Mouse (Mus musculus) intestine, embryonic 15.5 days (tissue): Measurements from ENCODE around the gene Kpna4. TPM values are rescaled to one million over a fixed set of nuclear protein-coding genes. Genes with fewer than 3 reads are reported as not detected.

Experiments
- ATAC-seq: fragments of 200-750 bp; cut with Nextera tagmentation; 2 replicates; pipeline ENCODE4 v1.8.0; 2017; ENCODE audit warnings: moderate TSS enrichment, moderate library complexity
- H3K27ac ChIP-seq: fragments of 300-500 bp; sonication (generic); 2 replicates; pipeline ENCODE4 v1.5.1; 2015; ENCODE audit warnings: mild to moderate bottlenecking, inconsistent platforms
- H3K27me3 ChIP-seq: fragments of 300-500 bp; sonication (generic); replicated peaks from 2 replicates; pipeline ENCODE4 v1.6.1; 2015; ENCODE audit warnings: inconsistent platforms
- H3K36me3 ChIP-seq: fragments of 300-500 bp; sonication (generic); 2 replicates; pipeline ENCODE4 v1.6.1; 2015; ENCODE audit warnings: inconsistent platforms
- H3K4me1 ChIP-seq: fragments of 300-500 bp; sonication (generic); replicated peaks from 2 replicates; pipeline ENCODE4 v1.6.1; 2015; ENCODE audit warnings: inconsistent platforms
- H3K4me2 ChIP-seq: fragments of 300-500 bp; sonication (generic); replicated peaks from 2 replicates; pipeline ENCODE4 v1.6.1; 2015; ENCODE audit warnings: mild to moderate bottlenecking, inconsistent platforms
- H3K4me3 ChIP-seq: fragments of 300-500 bp; sonication (generic); replicated peaks from 2 replicates; pipeline ENCODE4 v1.5.1; 2015; ENCODE audit warnings: inconsistent platforms
- H3K9ac ChIP-seq: fragments of 300-500 bp; sonication (generic); 2 replicates; pipeline ENCODE4 v1.6.1; 2015; ENCODE audit warnings: inconsistent platforms
- H3K9me3 ChIP-seq: fragments of 300-500 bp; sonication (generic); 2 replicates; pipeline ENCODE4 v1.6.1; 2016; ENCODE audit warnings: inconsistent platforms
- WGBS: fragments of 180-500 bp; shearing (Covaris S2); methylation state at CpG from one replicate; pipeline ENCODE4 v1.1.7; 2015; 5-methylcytosine and 5-hydroxymethylcytosine counted together
- polyA plus RNA-seq: library from polyadenylated mRNA; unstranded; fragments of >200 nt; fragmentation: Nextera tagmentation; extraction: Ambion mirVana; gene quantifications from 2 replicates; pipeline ENCODE4 v1.2.1, GENCODE M21; 2015

Kpna4 gene
- polyA plus RNA-seq, 1 experiment from 2014 or later = 29.5 TPM

DNA sequence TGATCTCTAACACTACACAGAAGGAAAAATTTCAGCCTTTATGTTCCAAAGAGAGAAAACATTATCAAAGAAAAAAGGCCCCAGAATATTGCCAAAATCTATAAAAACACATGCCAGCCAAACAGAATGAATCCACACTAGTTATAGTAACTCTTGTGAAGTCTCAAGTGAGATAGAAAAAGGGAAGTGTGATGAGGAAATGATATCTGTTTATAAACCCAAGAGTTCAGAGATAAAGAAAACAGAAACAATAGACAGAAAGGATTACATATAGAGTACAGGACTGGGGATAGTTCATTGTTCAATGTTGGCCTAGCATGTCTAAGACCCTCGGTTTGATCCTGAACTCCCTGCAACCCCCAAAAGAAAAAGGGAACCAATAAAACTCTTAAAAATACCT is 64.1 kb downstream of the Kpna4 start:
- 86% methylated on average over 1 of the region's 1 CpGs for WGBS
- ATAC-seq = no peak
- Histone ChIP-seq H3K36me3 (no peaks in the 10 kb centered on the region), H3K4me1 (no peaks in the 10 kb centered on the region), H3K27me3 (no peaks in the 10 kb centered on the region), H3K4me2 (no peak overlapping the region), H3K27ac (no peak overlapping the region), H3K9ac (no peak overlapping the region), H3K9me3 (no peaks in the 10 kb centered on the region), H3K4me3 (no peak overlapping the region)

DNA sequence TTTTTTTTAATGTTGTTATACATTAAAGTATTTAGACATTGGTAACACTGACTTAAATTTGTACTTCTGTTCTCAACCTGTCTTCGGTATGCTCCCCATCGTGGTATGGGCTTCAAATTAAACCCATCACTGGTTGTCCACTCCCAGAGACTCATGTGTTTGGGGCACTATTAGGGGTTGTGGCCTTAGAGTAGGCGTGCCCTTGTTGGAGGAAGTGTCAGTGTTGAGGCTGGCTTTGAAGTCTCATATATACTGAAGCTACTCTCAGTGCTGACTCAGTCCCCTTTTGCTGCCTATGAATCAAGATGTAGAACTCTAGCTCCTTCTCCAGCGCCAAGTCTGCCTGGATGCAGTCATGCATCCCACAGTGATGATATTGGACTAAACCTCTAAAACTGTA is 66.2 kb downstream of the Kpna4 start:
- Histone ChIP-seq H3K36me3 (no peaks in the 10 kb centered on the region), H3K9me3 (no peaks in the 10 kb centered on the region), H3K4me2 (no peak overlapping the region), H3K9ac (no peak overlapping the region), H3K27ac (no peak overlapping the region), H3K4me3 (no peak overlapping the region), H3K4me1 (no peaks in the 10 kb centered on the region), H3K27me3 (no peaks in the 10 kb centered on the region)
- WGBS = 93% methylated on average over 4 of the region's 4 CpGs
- no peak for ATAC-seq

DNA sequence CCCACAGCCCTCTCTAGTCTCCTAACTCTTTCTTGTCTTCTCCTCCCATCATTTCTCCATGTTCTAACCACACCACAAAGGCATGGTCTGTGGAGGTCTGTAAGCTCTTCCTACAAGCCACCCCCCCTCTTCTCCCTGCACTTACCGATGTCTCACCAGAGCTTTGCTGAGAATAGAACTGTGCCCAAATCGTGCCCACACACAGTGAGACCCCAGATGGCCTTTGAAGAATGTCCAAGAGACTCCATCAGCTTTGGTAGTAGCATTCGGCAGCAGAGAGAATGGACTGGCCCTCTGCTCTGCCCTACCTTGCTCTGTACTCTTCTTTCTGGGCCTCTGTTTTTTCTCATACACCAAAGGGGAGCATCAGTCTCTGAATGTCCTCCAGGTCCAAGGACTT is 71.0 kb downstream of the Kpna4 start:
- Histone ChIP-seq H3K4me1 (no peaks in the 10 kb centered on the region), H3K9ac (no peak overlapping the region), H3K4me3 (no peak overlapping the region), H3K4me2 (no peak overlapping the region), H3K9me3 (no peaks in the 10 kb centered on the region), H3K27ac (no peak overlapping the region), H3K27me3 (no peaks in the 10 kb centered on the region), H3K36me3 (no peaks in the 10 kb centered on the region)
- 94% methylated on average over 3 of the region's 3 CpGs for WGBS
- ATAC-seq = no peak

DNA sequence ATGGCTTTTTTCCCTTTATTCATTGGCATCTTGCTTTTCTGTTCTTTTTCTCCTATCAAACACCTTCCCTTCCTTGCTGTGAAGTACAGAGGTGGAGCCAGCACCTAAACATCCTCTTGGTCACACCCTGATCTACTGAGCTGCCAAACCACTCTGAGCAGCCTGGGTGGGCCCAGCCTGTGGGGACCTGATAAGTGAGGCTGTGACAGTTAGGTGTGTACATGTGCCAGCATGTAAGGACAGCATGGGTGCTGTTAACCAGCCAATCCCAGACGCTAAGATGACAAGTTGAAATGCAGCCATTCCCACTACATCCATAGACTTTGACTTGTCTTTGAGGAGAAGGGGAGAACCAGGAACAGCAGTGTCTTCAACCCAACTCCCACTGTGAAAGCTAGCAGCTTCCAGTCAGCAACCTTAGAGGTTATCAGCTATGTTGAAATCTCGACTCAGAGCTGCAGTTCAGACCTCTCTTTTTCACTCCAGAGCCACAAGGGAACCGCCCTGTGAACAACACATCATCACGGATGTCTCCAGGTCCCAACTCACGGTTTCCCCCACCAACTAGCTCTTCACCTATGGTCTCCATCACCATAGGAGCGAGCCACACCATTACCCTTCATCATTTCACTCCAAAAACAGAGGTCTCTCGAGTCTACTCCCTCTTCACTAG is 72.0 kb downstream of the Kpna4 start:
- no peaks in the 10 kb centered on the region for H3K36me3 ChIP-seq
- no peaks in the 10 kb centered on the region for H3K9me3 ChIP-seq
- WGBS = 82% methylated on average over 7 of the region's 7 CpGs
- ATAC-seq = peak; percentile 91
- no peaks in the 10 kb centered on the region for H3K27me3 ChIP-seq
- no peak overlapping the region for H3K27ac ChIP-seq
- H3K9ac ChIP-seq = no peak overlapping the region
- no peak overlapping the region for H3K4me2 ChIP-seq
- no peaks in the 10 kb centered on the region for H3K4me1 ChIP-seq
- no peak overlapping the region for H3K4me3 ChIP-seq

DNA sequence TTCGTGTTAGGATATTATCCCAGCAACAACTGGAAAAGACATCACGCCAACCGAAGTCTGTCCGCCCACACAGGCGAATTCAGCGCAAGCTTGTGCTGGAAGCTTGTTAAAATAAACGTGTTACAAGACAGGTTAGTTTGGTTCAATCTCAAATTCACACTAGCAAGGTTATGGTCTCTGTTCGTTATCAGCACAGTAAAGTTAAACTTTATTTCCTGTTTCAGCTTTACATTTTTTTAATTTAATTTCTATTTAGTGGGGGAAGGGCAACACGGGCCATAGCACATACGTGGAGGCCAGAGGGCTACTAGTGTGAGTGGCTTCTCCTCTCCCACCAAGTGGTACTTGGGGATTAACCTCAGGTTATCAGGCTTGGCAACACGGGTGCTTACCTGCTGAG is 75.0 kb downstream of the Kpna4 start:
- no peaks in the 10 kb centered on the region for H3K9me3 ChIP-seq
- H3K4me2 ChIP-seq = no peak overlapping the region
- H3K36me3 ChIP-seq = no peaks in the 10 kb centered on the region
- H3K27me3 ChIP-seq = no peaks in the 10 kb centered on the region
- H3K27ac ChIP-seq = no peak overlapping the region
- no peak overlapping the region for H3K9ac ChIP-seq
- 91% methylated on average over 11 of the region's 11 CpGs for WGBS
- no peak for ATAC-seq
- H3K4me1 ChIP-seq = no peaks in the 10 kb centered on the region
- H3K4me3 ChIP-seq = no peak overlapping the region

DNA sequence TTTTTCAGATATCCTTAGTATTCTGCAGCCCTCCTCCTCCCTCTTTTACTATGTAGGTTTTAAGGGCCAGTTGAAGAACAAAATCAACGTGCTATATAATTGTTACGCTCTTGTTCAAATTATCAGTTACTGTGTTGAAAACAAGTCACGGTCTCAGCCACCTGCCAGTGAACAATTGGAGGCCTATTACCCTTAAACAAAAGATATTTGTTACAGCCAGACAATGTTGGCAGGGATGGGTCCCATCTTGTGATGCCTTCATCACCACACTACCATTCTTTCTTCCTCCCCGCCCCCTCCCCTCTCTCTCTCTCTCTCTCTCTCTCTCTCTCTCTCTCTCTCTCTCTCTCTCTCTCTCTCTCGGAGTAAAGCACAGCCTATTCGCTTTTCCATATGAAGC is 77.9 kb downstream of the Kpna4 start:
- Histone ChIP-seq H3K36me3 (no peaks in the 10 kb centered on the region), H3K27ac (no peak overlapping the region), H3K9me3 (no peaks in the 10 kb centered on the region), H3K4me1 (no peaks in the 10 kb centered on the region; the same call in 1 of the 2 replicates), H3K4me2 (no peak overlapping the region), H3K4me3 (no peak overlapping the region), H3K27me3 (no peaks in the 10 kb centered on the region), H3K9ac (no peak overlapping the region)
- 87% methylated on average over 6 of the region's 6 CpGs for WGBS
- ATAC-seq = no peak

DNA sequence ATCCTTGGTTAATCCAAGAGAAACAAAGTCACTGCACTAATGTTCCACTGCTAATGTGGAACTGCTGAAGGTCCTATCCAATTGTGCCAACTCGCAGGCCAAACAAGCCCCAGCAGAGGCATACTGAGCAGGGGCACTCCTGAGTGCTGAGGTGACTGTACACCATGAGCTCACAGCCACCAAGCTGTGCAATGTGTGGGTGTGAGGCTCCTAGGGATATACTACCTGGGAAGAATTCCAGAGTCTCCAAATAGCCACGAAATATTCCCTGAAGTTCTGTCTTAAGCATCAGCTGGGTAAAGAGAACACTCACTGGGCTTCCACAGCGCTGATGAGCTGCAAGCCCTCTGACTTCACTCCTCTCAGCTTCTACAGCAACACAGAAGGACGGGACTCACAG is 79.2 kb downstream of the Kpna4 start:
- H3K4me3 ChIP-seq = no peak overlapping the region
- no peak overlapping the region for H3K4me2 ChIP-seq
- H3K36me3 ChIP-seq = no peaks in the 10 kb centered on the region
- no peaks in the 10 kb centered on the region; the same call in 1 of the 2 replicates for H3K4me1 ChIP-seq
- no peak for ATAC-seq
- no peak overlapping the region for H3K9ac ChIP-seq
- 84% methylated on average over 4 of the region's 4 CpGs for WGBS
- no peaks in the 10 kb centered on the region for H3K27me3 ChIP-seq
- H3K27ac ChIP-seq = no peak overlapping the region
- no peaks in the 10 kb centered on the region for H3K9me3 ChIP-seq

DNA sequence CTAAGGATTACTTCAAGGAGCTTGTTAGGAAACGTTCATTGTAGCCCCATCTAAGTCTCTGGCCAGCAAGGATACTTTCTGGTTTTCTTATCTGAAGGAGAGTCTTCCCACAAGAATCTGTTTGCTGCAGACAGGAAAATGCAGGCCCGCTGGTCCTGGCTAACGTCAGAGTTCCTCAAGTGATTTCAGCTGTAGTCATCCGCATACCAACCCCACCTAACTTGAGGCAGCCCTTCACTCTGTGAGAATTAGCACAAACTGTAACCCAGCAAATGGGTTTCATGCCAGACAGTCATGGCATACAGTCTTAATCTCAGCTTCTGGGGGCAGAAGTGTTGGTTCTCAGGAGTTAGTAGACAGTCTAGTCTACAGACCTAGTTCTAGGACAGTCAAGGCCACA is 80.4 kb downstream of the Kpna4 start:
- H3K4me2 ChIP-seq = no peak overlapping the region; the same call in 1 of the 2 replicates
- H3K4me1 ChIP-seq = no peaks in the 10 kb centered on the region; the same call in 1 of the 2 replicates
- H3K4me3 ChIP-seq = no peak overlapping the region
- H3K27ac ChIP-seq = no peak overlapping the region
- no peaks in the 10 kb centered on the region for H3K9me3 ChIP-seq
- H3K9ac ChIP-seq = no peak overlapping the region
- no peak for ATAC-seq
- WGBS = 49% methylated on average over 4 of the region's 4 CpGs
- no peaks in the 10 kb centered on the region for H3K36me3 ChIP-seq
- no peaks in the 10 kb centered on the region for H3K27me3 ChIP-seq

DNA sequence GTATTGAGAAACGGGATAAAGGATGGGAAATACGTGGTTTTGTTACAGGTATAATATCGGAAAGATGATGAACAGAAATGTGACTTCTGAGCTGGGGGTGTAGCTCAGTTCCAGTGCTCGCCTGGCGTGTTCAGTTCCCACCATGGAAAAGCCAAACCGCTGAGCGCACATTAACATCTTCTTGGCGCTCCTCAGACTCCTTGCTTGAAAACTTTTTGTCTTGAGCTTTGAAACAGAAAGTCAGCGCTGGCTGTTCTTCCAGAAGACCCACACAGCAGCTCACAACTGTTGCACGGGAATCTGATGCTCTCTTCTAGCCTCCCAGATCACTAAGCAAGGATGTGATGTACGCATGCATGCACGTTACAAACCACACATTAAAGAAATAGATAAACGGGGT is 81.2 kb downstream of the Kpna4 start:
- H3K36me3 ChIP-seq = no peaks in the 10 kb centered on the region; the same call in 1 of the 2 replicates
- H3K4me2 ChIP-seq = peak overlapping the region; percentile 85
- no peaks in the 10 kb centered on the region; the same call in 1 of the 2 replicates for H3K4me1 ChIP-seq
- WGBS = 24% methylated on average over 13 of the region's 13 CpGs
- no peak for ATAC-seq
- H3K9ac ChIP-seq = peak overlapping the region; percentile 74
- no peak overlapping the region for H3K27ac ChIP-seq
- H3K27me3 ChIP-seq = no peaks in the 10 kb centered on the region
- no peaks in the 10 kb centered on the region for H3K9me3 ChIP-seq
- peak overlapping the region; percentile 85 for H3K4me3 ChIP-seq

DNA sequence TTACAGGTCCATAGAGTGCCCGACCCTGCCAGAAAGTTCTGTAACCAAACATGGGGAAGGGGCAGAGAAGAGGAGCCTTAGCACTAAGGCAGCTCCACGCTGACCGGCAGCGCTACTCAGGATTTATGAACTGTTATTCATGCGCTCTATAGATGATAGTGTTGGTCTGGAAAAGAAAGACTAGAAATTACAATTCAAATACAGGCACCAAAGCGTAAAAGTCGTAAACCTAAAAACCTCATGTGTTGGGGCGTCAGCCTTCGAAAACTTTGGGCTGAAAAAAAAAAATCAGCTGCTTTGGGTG is 81.6 kb downstream of the Kpna4 start:
- H3K4me2 ChIP-seq = peak overlapping the region; percentile 85
- peak; percentile 20; the same call in 1 of the 2 replicates for ATAC-seq
- WGBS = 4% methylated on average over 9 of the region's 9 CpGs

DNA sequence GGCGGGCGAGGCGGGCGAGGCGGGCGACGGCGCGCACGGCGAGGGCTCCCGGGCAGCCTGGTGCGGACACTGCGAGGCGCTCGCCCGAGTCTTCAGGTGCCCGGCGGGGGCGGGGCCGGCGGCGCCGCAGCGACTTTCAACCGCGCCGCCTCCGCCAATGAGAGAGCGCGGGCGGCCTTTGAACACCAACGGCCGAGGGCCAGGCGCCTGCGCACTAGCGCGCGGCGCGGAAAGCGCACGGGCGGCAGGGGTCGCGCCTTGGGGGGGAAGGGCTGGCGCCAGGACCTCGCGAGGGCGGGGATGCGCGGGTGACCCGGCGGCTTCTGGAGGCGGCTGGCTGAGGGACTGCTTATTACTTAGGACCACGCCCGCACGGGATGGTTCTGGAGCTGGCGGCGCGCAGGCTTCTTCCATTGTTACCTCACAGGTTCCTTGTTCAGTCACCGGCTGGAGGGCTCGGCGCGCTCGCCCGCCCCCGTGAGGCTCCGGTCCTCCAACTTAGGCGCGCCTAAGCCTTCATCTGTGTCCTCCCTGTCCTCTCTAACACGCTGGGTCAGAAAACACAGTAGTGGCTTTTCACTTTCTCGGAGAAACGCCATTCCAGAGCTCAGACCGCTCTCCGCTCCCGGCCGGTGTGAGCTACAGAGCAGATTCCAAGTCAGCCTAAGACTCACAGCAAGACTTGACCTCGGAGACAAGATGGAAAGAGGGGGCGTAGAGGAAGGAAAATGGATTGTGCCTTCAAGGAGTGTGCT is 82.1 kb downstream of the Kpna4 start, which contains the start of gene Trim59:
Gene Trim59, minus strand, starts transcription at position 111 of the 755 bp plus-strand sequence.
- Histone ChIP-seq H3K9ac (peak within 1 kb of the TSS; percentile 89), H3K9me3 (no peaks in the 10 kb centered on the region), H3K36me3 (peaks cover 3% of the 10 kb centered on the region), H3K27me3 (no peaks in the 10 kb centered on the region), H3K4me3 (peak within 1 kb of the TSS; percentile 85), H3K27ac (peak within 1 kb of the TSS; percentile 93), H3K4me1 (no peaks in the 10 kb centered on the region; the same call in 1 of the 2 replicates), H3K4me2 (peak within 1 kb of the TSS; percentile 85)
- WGBS = under 1% methylated on average over 80 of the region's 80 CpGs
- ATAC-seq = peak; percentile 96

More for the DNA sequence above, 81.6 kb downstream of the Kpna4 start:
- Histone ChIP-seq H3K4me1 (no peaks in the 10 kb centered on the region; the same call in 1 of the 2 replicates), H3K36me3 (no peaks in the 10 kb centered on the region; the same call in 1 of the 2 replicates), H3K27me3 (no peaks in the 10 kb centered on the region), H3K9me3 (no peaks in the 10 kb centered on the region), H3K27ac (peak overlapping the region; percentile 93), H3K9ac (peak overlapping the region; percentile 74), H3K4me3 (peak overlapping the region; percentile 85)

DNA sequence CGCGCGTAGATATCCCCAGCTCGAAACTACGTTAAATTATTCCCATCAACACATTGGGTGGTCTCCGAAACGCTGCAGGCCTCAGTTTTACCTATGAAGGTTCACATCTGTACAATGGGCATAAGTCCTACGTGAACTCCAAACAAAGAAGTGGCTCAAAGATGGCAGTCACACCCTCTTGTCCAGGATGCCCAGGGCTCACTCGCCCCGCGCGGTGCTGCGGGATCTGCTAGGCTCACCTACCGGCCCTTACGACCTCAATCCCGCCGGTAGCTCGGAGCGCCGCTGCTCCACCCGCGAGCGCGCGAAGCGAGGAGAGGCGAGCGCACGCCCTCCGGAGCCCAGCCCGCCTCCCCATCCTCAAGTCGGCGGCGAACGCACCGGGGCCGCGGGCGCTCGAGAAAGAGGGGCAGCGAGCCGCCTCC is 82.7 kb downstream of the Kpna4 start:
- H3K9ac ChIP-seq = peak overlapping the region; percentile 89

More for the DNA sequence above, 82.7 kb downstream of the Kpna4 start:
- peak overlapping the region; percentile 85 for H3K4me3 ChIP-seq
- peaks cover 3% of the 10 kb centered on the region for H3K36me3 ChIP-seq
- no peaks in the 10 kb centered on the region for H3K27me3 ChIP-seq
- peak overlapping the region; percentile 50 for H3K4me2 ChIP-seq
- H3K4me1 ChIP-seq = no peaks in the 10 kb centered on the region; the same call in 1 of the 2 replicates
- H3K27ac ChIP-seq = peak overlapping the region; percentile 93
- under 1% methylated on average over 40 of the region's 42 CpGs for WGBS
- H3K9me3 ChIP-seq = no peaks in the 10 kb centered on the region
- ATAC-seq = peak; percentile 72
